Mouse (Mus musculus): ENCODE data around the gene Smyd4. TPM values are rescaled to one million over a fixed set of nuclear protein-coding genes. Genes with fewer than 3 reads are reported as not detected.
A peak's percentile ranks its signal among the peaks of the same experiment; 100 is the strongest.

Gene Smyd4
- total and polyA plus RNA-seq, 3 experiments = 3.2 to 6.4 (median 5.7) TPM

GRCm38 (mm10) chr11:75423091-75423490 lies 74.9 kb downstream of the Smyd4 start:
- no peak overlapping the region for H3K4me3 ChIP-seq
- H3K27ac ChIP-seq = no peak overlapping the region
- H3K36me3 ChIP-seq (ENCODE audit: control insufficient read depth, insufficient read depth, low read length) = no peaks in the 10 kb centered on the region
- WGBS = 94% methylated on average over 3 of the region's 3 CpGs
- H3K9ac ChIP-seq (ENCODE audit: low read depth, low read length) = no peak overlapping the region
- TF ChIP-seq CTCF (IDR thresholded peaks at IDR 0.05) = no peak
- no peak for TF ChIP-seq EP300 (IDR thresholded peaks at IDR 0.05; ENCODE audit: insufficient read depth, low read depth, low read length)
- no peak for TF ChIP-seq POLR2A (IDR thresholded peaks at IDR 0.05; ENCODE audit: insufficient read depth, low read depth, low read length)
- no peaks in the 10 kb centered on the region for H3K4me1 ChIP-seq (ENCODE audit: control insufficient read depth, insufficient read depth, low read length)
- no peak for DNase-seq
- no peaks in the 10 kb centered on the region for H3K27me3 ChIP-seq (ENCODE audit: control insufficient read depth, insufficient read depth, low read length)
- H3K79me2 ChIP-seq (replicated peaks; ENCODE audit: control insufficient read depth, insufficient read depth, low read length) = no peaks in the 10 kb centered on the region
- intact Hi-C loops (cut with DNase I) = no loop called here

DNA sequence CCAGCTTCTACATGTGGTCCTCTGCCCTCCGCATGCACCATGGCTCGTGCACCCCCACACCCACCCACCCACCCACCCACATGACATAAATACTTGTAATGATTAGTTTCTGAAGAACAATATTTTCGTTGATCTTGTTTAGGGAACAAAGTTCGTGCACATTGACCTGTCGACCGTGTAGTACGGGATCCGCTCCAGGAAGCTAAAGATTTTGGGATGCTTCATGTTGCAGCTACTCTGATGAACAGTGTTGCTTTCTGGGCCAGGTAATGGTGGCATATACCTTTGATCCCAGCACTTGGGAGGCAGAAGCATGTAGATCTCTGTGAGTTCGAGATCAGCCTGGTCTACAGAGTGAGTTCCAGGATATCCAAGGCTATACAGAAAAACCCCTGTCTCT lies 75.8 kb downstream of the Smyd4 start:
- no peak for DNase-seq
- H3K27ac ChIP-seq = no peak overlapping the region
- WGBS = 84% methylated on average over 9 of the region's 9 CpGs
- no peaks in the 10 kb centered on the region for H3K4me1 ChIP-seq (ENCODE audit: control insufficient read depth, insufficient read depth, low read length)
- H3K79me2 ChIP-seq (replicated peaks; ENCODE audit: control insufficient read depth, insufficient read depth, low read length) = no peaks in the 10 kb centered on the region
- no peaks in the 10 kb centered on the region for H3K27me3 ChIP-seq (ENCODE audit: control insufficient read depth, insufficient read depth, low read length)
- H3K9ac ChIP-seq (ENCODE audit: low read depth, low read length) = no peak overlapping the region
- TF ChIP-seq CTCF (IDR thresholded peaks at IDR 0.05) (no peak), POLR2A (IDR thresholded peaks at IDR 0.05; ENCODE audit: insufficient read depth, low read depth, low read length) (no peak), EP300 (IDR thresholded peaks at IDR 0.05; ENCODE audit: insufficient read depth, low read depth, low read length) (no peak)
- H3K36me3 ChIP-seq (ENCODE audit: control insufficient read depth, insufficient read depth, low read length) = no peaks in the 10 kb centered on the region
- no peak overlapping the region for H3K4me3 ChIP-seq
- intact Hi-C loops (cut with DNase I) = no loop called here

GRCm38 (mm10) chr11:75424459-75424858 lies 76.2 kb downstream of the Smyd4 start:
- no peak overlapping the region for H3K4me3 ChIP-seq
- no peak for DNase-seq

DNA sequence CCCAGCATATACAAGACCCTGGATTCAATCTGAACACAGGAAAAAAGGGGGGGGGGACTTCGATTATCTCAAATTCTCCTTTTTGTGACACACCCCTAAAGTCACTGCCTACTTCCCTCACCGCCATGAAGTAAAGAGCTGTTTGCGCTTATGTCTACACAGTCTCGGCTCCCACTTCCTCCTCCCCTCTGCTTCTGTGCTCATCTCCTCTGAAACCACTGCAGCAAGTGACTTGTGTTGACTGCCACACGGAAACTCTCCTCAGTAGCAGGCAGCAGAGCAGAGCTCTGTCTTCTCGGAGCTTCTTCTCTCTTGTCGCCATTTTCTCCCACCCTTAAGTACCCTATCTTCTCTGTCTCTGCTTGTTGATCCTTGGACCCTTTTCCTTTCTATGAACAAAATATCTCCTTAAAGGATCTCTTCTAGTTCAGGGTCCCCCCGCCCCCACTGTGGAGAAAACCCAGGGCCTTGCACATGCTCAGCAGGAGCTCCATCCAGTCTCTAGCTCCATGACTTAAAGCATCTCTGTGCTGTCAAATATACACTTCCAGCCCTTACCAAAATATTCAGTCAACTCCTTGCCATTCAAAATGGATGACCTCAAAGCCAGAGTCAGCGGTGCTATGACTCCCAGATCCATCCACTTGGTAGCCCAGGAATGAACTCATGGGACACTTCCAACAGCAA lies 80.9 kb downstream of the Smyd4 start:
- WGBS = 73% methylated on average over 9 of the region's 9 CpGs
- Histone ChIP-seq H3K4me1 (ENCODE audit: control insufficient read depth, insufficient read depth, low read length) (no peaks in the 10 kb centered on the region), H3K27me3 (ENCODE audit: control insufficient read depth, insufficient read depth, low read length) (no peaks in the 10 kb centered on the region), H3K79me2 (replicated peaks; ENCODE audit: control insufficient read depth, insufficient read depth, low read length) (no peaks in the 10 kb centered on the region), H3K9ac (ENCODE audit: low read depth, low read length) (no peak overlapping the region), H3K27ac (no peak overlapping the region), H3K36me3 (ENCODE audit: control insufficient read depth, insufficient read depth, low read length) (no peaks in the 10 kb centered on the region), H3K4me3 (no peak overlapping the region)
- TF ChIP-seq CTCF (IDR thresholded peaks at IDR 0.05) = no peak
- TF ChIP-seq POLR2A (IDR thresholded peaks at IDR 0.05; ENCODE audit: insufficient read depth, low read depth, low read length) = no peak
- no peak for TF ChIP-seq EP300 (IDR thresholded peaks at IDR 0.05; ENCODE audit: insufficient read depth, low read depth, low read length)
- intact Hi-C loops (cut with DNase I) = no loop called here
- peak; percentile 16 to 36 for DNase-seq

More at GRCm38 (mm10) chr11:75424459-75424858, 76.2 kb downstream of the Smyd4 start:
- H3K27me3 ChIP-seq (ENCODE audit: control insufficient read depth, insufficient read depth, low read length) = no peaks in the 10 kb centered on the region
- 87% methylated on average over 3 of the region's 3 CpGs for WGBS
- no peaks in the 10 kb centered on the region for H3K79me2 ChIP-seq (replicated peaks; ENCODE audit: control insufficient read depth, insufficient read depth, low read length)
- H3K4me1 ChIP-seq (ENCODE audit: control insufficient read depth, insufficient read depth, low read length) = no peaks in the 10 kb centered on the region
- H3K36me3 ChIP-seq (ENCODE audit: control insufficient read depth, insufficient read depth, low read length) = no peaks in the 10 kb centered on the region
- H3K9ac ChIP-seq (ENCODE audit: low read depth, low read length) = no peak overlapping the region
- intact Hi-C loops (cut with DNase I) = no loop called here
- H3K27ac ChIP-seq = no peak overlapping the region
- TF ChIP-seq EP300 (IDR thresholded peaks at IDR 0.05; ENCODE audit: insufficient read depth, low read depth, low read length) (no peak), CTCF (IDR thresholded peaks at IDR 0.05) (no peak), POLR2A (IDR thresholded peaks at IDR 0.05; ENCODE audit: insufficient read depth, low read depth, low read length) (no peak)

GRCm38 (mm10) chr11:75431307-75431706 lies 83.1 kb downstream of the Smyd4 start:
- 64% methylated on average over 11 of the region's 11 CpGs for WGBS
- H3K4me1 ChIP-seq (ENCODE audit: control insufficient read depth, insufficient read depth, low read length) = no peaks in the 10 kb centered on the region
- no peak overlapping the region for H3K27ac ChIP-seq
- H3K4me3 ChIP-seq = no peak overlapping the region
- no peak overlapping the region for H3K9ac ChIP-seq (ENCODE audit: low read depth, low read length)
- no peaks in the 10 kb centered on the region for H3K79me2 ChIP-seq (replicated peaks; ENCODE audit: control insufficient read depth, insufficient read depth, low read length)
- DNase-seq = peak; percentile 29 to 30
- no peaks in the 10 kb centered on the region for H3K27me3 ChIP-seq (ENCODE audit: control insufficient read depth, insufficient read depth, low read length)
- TF ChIP-seq EP300 (IDR thresholded peaks at IDR 0.05; ENCODE audit: insufficient read depth, low read depth, low read length) (no peak), POLR2A (IDR thresholded peaks at IDR 0.05; ENCODE audit: insufficient read depth, low read depth, low read length) (no peak)
- no peaks in the 10 kb centered on the region for H3K36me3 ChIP-seq (ENCODE audit: control insufficient read depth, insufficient read depth, low read length)
- intact Hi-C loops (cut with DNase I) = no loop called here

DNA sequence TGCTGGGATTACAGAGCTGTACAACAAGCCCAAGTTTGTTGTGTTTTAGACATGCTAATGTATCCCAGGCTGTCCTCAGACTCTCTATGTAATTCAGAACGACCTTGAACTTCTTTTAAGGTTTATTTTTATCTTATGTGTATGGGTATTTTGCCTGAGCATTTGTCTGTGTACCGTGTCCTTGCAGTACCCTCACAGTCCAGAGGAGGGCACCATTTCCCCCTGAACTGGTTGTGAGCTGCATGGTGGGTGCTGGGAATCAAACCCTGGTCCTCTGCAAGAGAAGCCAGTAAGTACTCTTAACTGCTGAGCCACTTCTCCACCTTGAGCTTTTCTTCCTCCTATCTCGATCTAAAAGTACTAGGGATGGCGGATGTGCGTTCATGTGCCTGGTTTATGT lies 85.9 kb downstream of the Smyd4 start:
- Histone ChIP-seq H3K27ac (no peak overlapping the region), H3K79me2 (replicated peaks; ENCODE audit: control insufficient read depth, insufficient read depth, low read length) (no peaks in the 10 kb centered on the region), H3K27me3 (ENCODE audit: control insufficient read depth, insufficient read depth, low read length) (no peaks in the 10 kb centered on the region), H3K36me3 (ENCODE audit: control insufficient read depth, insufficient read depth, low read length) (no peaks in the 10 kb centered on the region), H3K4me3 (no peak overlapping the region), H3K9ac (ENCODE audit: low read depth, low read length) (no peak overlapping the region), H3K4me1 (ENCODE audit: control insufficient read depth, insufficient read depth, low read length) (no peaks in the 10 kb centered on the region)
- intact Hi-C loops (cut with DNase I) = no loop called here
- no peak for TF ChIP-seq EP300 (IDR thresholded peaks at IDR 0.05; ENCODE audit: insufficient read depth, low read depth, low read length)
- peak; percentile 36 for TF ChIP-seq CTCF (IDR thresholded peaks at IDR 0.05)
- TF ChIP-seq POLR2A (IDR thresholded peaks at IDR 0.05; ENCODE audit: insufficient read depth, low read depth, low read length) = no peak
- no peak for DNase-seq
- WGBS = 88% methylated on average over 5 of the region's 5 CpGs
